ENCODE assay signal across 16 mouse cellular contexts in genomic region chr14:103682633-103683390, GRCm38 (mm10). TPM values are rescaled to one million over a fixed set of nuclear protein-coding genes. Genes with fewer than 3 reads are reported as not detected.
DNase-seq lines count a peak whose midpoint lies in the region; ATAC-seq and TF ChIP-seq lines count a peak whose summit lies in the region.
"Had no signal": no experiment of that assay in that cellular context is flagged by ENCODE, and none has a peak within 500 bp of the region (broad histone marks: within the 10 kb centered on the region; RNA-seq: fewer than 3 reads in every experiment).

No protein-coding gene starts in this region.

- DNase-seq in embryo, embryonic 10.5 days (ENCODE audit: low spot score), result peak; percentile 30
- DNase-seq in embryo, embryonic 9.5 days (ENCODE audit: extremely low spot score), result no peak
- peak; percentile 49 to 72 for DNase-seq in layer of hippocampus, adult 8-10 months (ENCODE audit: low spot score in 2 of 2)
- no peak for DNase-seq in layer of hippocampus, postnatal 36 days
- DNase-seq in right cerebral cortex, postnatal 14 days, result no peak
- no peak for DNase-seq in neural tube, embryonic 10.5 days (ENCODE audit: extremely low spot score, low spot score)
- DNase-seq: cerebellum, postnatal 14 days; kidney, postnatal 14 days; thymus, postnatal 4 days had no signal

- no peak for TF ChIP-seq CTCF in cortical plate, adult 2 months (IDR thresholded peaks at IDR 0.05; ENCODE audit: extremely low read depth, insufficient read depth, low read length)

- H3K27ac ChIP-seq in cortical plate, adult 2 months (ENCODE audit: insufficient read depth, low read length), result peak overlapping the region; percentile 82
- H3K27ac ChIP-seq: embryonic facial prominence, embryonic 15.5 days; heart, embryonic 15.5 days; intestine, embryonic 15.5 days; lung, embryonic 15.5 days; stomach, postnatal 0 days had no signal

- H3K4me1 ChIP-seq in cortical plate, adult 2 months (ENCODE audit: control insufficient read depth, insufficient read depth, low read length), result peaks cover 20% of the 10 kb centered on the region
- H3K4me1 ChIP-seq: embryonic facial prominence, embryonic 15.5 days; heart, embryonic 15.5 days had no signal

- 0 out of 2 replicates have a peak, but pooled peaks have one; percentile 3 for ATAC-seq in megakaryocyte, adult 5-6 weeks (ENCODE audit: poor library complexity, severe bottlenecking)
- ATAC-seq: intestine, embryonic 15.5 days had no signal

- TF ChIP-seq POLR2A in cortical plate, adult 2 months (IDR thresholded peaks at IDR 0.05; ENCODE audit: extremely low read depth, insufficient read depth, low read length), result no peak

- no peak overlapping the region for H3K4me3 ChIP-seq in cortical plate, adult 2 months (ENCODE audit: insufficient read depth, low read length)
- H3K4me3 ChIP-seq: embryonic facial prominence, embryonic 15.5 days; heart, embryonic 15.5 days; intestine, embryonic 15.5 days; lung, embryonic 15.5 days had no signal

RNA-seq across cellular contexts. Expression of gene Slain1, which starts 32.8 kb away (rescaled TPM):
- total RNA-seq in layer of hippocampus, adult 8-10 months (2022), result 10 to 100 TPM; 53.3 to 59.5 (median 55.2) TPM
- 10 to 100 TPM; 51.6 to 53.1 TPM for total RNA-seq in layer of hippocampus, postnatal 36 days (2021)
- 58.4 and 72.4 TPM in 2 replicates for polyA plus RNA-seq in cortical plate, adult 2 months (2012; rRNA removed)
- 5.0 and 8.2 TPM in 2 replicates for total RNA-seq in megakaryocyte, adult 5-6 weeks (2015)
- total RNA-seq in megakaryocyte, adult 5-6 weeks (2017), result 3.0 and 3.5 TPM in 2 replicates

Comparison
In these comparisons a context has a peak if more than half of its experiments do, and no peak if none do; other contexts are left out.
1. DNase-seq: peak in embryo, embryonic 10.5 days (single experiment) and layer of hippocampus, adult 8-10 months (2 of 2); none in embryo, embryonic 9.5 days (single experiment), layer of hippocampus, postnatal 36 days (0 of 2), right cerebral cortex, postnatal 14 days (single experiment) and neural tube, embryonic 10.5 days (single experiment).
2. RNA of gene Slain1, which starts 32.8 kb away (total RNA-seq): 53.3 to 59.5 TPM in layer of hippocampus, adult 8-10 months and 51.6 to 53.1 TPM in layer of hippocampus, postnatal 36 days; 3.0 to 8.2 TPM in megakaryocyte, adult 5-6 weeks; every median in the first group is over 4 times any median in the second.